Mouse (Mus musculus) G1E (cell line): Measurements from ENCODE around the gene Gm3676.
"Not testable (repeated sequence)": the region's sequence is repeated elsewhere in the genome, so short reads cannot be mapped to it uniquely, and the experiment has no call there.

Source experiments
- CTCF ChIP-seq: IDR thresholded peaks from 2 replicates; pipeline ENCODE4 v1.5.1; 2012; ENCODE audit warnings: low read depth, low read length, inconsistent platforms, mixed read lengths
- GATA2 ChIP-seq: IDR thresholded peaks from 2 replicates; pipeline ENCODE4 v1.6.1; 2012; ENCODE audit warnings: low read depth, low read length, inconsistent platforms, borderline replicate concordance
- POLR2AphosphoS5 ChIP-seq: IDR thresholded peaks from 2 replicates; pipeline ENCODE4 v1.6.1; 2012; ENCODE audit warnings: low read depth, low read length, inconsistent platforms; ENCODE audit not compliant: insufficient replicate concordance
- TAL1 ChIP-seq: conservative IDR thresholded peaks from 2 replicates; pipeline ENCODE4 v1.6.1; 2012; ENCODE audit warnings: low read depth, low read length, inconsistent platforms, mixed read lengths

- not testable (repeated sequence) for TF ChIP-seq CTCF, TAL1, GATA2, POLR2AphosphoS5
These were observed at the start of gene Gm3676 for GRCm38 (mm10) chr14:41646387-41646786.
